Mouse (Mus musculus) layer of hippocampus, postnatal 36 days (tissue): ENCODE data around the gene Pccb. TPM values are rescaled to one million over a fixed set of nuclear protein-coding genes. Genes with fewer than 3 reads are reported as not detected.
A peak's percentile ranks its signal among the peaks of the same experiment; 100 is the strongest.

Source experiments
- DNase-seq, 2 experiments: peaks; one replicate each; pipeline ENCODE4 v3.0.0; 2022
- total RNA-seq, 2 experiments: library from RNA; stranded (reverse); gene quantifications; 2 replicates each; pipeline ENCODE4 v1.2.3; 2021

Pccb gene
- total RNA-seq, 2 experiments from 2014 or later = 43.0 to 43.3 TPM

DNA sequence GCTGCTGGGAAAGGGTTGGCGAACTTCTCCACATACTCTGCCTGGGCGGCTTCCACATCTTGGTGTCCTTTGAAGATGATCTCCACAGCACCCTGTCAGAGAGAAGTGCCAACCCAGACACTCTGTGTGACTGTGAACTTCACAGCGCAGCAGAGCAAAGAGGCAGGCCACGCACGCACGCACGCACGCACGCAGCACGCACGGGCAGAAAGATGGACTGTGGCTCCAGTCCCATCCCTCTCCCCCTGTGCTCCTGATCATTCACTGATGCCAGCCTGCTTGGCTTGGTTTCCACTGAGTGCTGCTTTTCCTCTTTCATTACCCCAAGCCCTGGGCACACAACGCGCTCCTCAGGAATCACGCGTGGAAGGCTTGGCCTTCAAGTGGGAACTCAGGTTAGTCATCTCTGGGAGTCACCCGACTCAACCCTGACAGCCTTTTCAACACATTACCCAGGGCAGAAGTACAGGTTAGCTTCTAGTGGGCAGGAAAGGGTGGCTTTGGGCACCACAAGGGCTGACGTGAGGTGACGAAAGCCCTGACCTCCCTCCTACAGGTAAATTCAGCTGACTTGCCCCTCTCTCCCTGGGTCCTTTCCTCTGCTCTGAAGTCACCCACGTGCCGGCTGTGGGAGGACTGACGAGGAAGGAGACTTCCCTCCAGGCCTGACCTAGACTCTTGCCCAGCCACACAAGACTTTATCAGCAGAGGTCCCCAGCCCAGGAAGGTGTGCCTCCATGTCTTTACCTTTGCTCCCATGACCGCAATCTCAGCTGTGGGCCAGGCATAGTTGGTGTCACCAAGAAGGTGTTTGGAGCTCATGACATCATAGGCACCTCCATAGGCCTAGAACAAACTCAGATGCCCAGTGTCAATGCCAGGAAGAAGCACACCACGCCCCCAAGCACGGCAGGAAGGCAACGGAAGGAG is 50.1 kb downstream of the Pccb start:
- no peak for DNase-seq

DNA sequence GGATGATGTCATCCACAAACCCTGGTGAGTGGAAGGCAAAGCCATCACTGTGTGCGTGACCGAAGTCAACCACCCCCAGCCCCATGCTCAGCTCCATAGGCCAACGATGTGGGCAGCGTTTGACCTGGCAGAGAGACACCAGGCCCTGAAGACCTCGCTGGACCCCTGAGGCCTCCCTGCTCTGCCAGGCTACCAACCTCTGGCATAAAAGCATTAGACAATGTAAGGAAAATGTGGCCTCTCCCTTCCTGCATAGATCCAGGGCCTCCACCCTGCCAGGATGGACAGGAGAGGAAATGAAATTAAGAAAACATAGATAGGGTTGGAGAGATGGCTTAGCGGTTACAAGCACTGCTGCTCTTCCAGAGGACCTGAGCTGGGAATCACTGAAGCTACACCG is 51.9 kb downstream of the Pccb start:
- DNase-seq = no peak

DNA sequence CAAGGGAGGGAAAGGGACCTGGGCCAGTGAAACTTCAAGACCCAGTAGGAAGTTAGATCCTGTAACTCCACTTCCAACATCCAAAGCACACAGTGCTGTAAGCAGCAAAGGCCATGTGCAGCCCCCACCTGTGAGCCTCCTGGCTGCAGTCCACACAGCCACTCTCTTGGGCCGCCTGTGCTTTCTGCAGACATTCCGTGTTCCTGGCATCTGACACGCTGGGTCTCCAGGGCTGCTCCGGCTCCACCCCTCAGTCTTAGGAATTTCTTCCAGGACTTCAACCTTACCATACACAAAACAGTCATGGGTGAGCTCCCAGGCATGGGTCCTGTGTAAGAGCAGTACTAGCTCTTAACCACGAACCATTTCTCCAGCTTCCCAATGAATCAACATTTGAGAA is 55.4 kb downstream of the Pccb start:
- DNase-seq = no peak

DNA sequence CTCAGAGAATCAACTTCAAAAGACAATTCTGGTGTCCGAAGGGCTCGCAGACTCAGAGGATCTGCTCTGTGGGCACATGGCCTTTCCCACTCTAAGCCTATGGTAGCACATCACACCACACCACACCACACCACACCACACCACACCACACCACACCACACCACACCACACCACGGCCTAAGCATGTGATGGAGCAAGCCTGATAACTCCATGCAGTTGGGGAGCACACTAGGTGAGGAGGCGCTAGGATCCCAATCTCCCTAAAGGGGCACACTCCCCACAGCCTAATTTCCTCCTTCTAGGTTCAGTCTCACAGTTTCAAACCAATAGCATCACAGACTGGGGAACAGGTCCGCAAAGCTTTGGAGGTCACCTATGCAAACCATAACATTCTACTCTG is 56.0 kb downstream of the Pccb start:
- no peak for DNase-seq

DNA sequence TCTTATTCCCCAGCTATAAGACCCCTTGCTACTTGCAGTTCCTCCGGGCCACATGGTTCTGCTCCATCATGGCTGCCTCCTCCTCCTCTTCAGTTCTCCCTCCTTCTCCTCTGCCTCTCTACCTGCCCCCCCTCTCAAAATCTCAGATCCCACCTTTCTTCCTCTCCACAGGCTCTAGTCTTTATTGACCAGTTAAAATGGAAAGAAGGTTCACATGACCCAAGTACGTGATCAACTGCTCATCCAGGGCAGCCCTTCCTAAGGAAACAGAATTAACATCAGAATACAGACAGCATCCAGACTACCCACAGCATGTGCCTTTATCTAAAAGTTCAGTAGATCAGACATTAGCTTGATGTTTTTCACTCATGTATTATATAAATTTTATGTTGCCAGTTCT is 65.2 kb downstream of the Pccb start:
- no peak for DNase-seq

DNA sequence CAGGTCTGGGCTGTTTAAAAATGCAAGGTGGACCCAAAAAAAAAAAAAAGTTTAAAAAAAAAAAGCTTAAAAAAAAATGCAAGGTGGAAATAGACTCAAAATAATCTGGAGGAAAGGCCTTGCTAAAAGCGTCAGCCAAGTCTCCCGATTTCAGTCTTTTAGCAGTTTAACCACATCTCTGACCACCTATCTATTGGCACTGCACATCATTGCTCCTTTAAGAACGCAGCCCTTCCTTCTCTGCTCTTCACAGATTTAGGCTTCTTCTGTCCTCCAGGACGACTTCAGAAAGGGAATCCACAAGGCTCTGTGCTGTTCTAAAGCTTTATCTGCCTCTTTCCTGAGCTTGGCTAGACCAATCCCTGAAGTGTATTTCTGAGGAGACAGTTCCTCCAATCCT is 70.6 kb downstream of the Pccb start:
- no peak for DNase-seq

DNA sequence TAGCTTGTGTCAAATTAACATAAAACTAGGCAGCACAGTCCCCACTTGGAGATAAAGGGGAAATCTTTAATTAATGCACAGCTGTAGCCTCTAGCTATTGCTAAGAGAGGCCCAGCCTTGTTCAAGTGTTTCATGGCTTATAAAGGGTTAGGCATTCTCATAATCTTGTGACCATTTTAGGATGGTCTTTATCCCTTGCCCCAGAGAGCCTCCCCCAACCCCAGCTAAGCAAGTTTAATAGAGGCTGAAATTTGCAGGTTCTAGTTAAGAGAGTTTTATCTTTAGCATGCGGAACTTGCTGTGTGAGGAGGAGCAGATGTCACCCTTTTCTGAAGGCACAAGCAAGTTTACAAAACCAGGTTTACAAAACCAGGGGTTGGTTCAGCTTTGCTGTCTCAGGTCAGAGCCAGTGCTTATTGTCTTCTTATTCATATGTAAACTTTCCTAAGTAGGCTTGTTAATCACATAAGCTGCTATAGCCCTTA is 71.2 kb downstream of the Pccb start:
- no peak for DNase-seq

DNA sequence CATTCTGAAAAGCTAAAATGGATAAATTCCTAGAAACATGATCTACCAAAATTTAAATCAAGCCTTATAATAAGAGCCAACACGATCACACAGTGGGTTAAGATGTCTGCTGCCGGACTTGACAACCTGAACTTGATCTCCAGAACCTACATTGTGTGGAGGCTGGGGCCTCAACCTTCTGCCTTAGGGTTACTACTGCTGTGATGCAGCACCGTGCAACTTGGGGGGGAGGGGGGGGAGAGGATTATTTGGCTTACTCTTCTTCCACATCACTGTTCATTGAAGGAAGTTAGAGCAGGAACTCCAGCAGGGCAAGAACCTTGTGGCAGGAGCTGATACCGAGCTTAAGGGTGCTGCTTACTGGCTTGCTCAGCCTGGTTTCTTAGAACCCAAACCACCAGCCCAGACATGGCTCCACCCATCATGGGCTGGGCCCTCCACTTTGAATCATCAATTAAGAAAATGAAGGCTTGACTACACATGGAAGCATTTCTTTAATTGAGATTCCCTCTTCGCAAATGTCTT is 71.7 kb downstream of the Pccb start:
- no peak for DNase-seq

DNA sequence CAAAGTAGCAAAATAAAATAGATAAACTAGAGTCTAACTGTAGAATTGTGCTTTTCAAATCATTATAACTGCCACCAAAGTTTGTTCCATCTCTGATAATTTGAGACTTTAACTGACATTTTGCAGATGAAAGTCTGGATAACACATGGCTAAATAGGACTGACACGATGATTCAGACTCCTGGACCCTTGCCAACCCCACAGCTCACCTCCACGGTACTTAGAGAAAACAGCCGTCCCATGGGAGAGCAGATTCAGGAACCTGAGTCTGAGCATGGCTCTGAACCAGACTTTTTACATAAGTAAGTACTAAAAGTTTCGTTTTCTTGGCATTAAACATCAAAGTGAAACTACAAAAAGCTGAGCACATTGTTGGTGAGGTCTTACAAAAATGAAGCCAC is 83.2 kb downstream of the Pccb start:
- DNase-seq = no peak

DNA sequence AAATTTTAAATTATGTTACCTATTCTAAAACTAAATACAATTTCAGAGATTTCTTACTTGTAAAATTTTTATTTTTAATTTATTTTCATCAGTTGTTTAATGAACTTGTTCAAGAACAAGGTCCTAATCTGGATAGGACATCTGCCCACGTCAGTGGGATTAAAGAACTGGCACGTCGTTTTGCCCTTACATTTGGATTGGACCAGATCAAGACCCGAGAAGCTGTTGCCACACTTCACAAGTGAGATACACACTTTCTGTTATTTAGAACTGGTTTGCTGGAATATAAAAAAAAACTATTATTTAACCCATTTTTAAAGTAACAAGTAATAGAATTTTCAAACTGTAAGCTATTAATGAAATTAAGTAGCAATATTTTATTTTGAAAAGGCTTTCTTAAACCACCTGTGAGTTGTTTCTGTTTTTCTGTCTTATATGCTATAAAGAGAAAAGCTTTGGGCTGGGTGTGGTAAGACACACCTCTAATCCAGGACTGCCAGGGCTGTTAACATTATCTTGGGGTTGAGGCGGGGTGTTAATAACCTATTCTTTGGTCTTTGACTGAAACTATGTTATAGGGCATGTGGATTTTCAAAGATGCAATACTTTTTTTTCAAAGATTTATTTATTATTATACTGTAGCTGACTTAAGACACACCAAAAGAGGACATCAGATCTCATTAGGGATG is 89.9 kb downstream of the Pccb start:
- DNase-seq = no peak

DNA sequence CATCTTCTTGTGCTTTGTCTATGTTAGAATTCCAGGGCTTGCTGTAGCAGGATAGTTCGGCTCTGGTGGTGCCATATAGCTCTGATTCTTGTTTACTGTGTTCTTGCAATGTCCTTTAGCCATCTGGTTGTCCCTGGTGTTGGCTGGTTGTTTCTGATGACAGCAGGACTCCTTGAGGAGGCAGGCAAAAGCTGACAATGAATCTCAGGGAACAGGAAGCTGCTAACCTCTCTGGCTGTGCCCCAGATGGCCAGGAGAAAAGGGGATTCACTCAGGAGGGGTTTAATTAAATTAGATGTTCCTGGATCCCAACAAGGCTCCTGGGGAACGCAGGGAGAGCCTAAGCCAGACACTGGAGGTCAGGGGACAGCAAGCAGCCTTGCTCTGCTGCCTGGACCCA is 92.7 kb downstream of the Pccb start:
- peak in 1 of 2 experiments; percentile 9 for DNase-seq

Other genes starting within 250 kb of the Pccb start
- gene Msl2, start 39.2 kb upstream of the Pccb start, total RNA-seq = 10 to 100 TPM; 68.7 to 68.9 TPM
- 10 to 100 TPM; 26.5 to 32.1 TPM for gene Ppp2r3a, start 216.9 kb upstream of the Pccb start, total RNA-seq